In genomic region chr4:35400511-35400910, GRCm38 (mm10) we compare ENCODE assay signal across 17 mouse cellular contexts.
DNase-seq lines count a peak whose midpoint lies in the region; ATAC-seq lines count a peak whose summit lies in the region.
"Had no signal": no experiment of that assay in that cellular context is flagged by ENCODE, and none has a peak within 500 bp of the region (broad histone marks: within the 10 kb centered on the region; RNA-seq: fewer than 3 reads in every experiment).

No protein-coding gene starts in this region.

- no peak for DNase-seq in forebrain, embryonic 11.5 days (ENCODE audit: low spot score)
- peak; percentile 44 to 68 for DNase-seq in frontal cortex, postnatal 10 days (ENCODE audit: low spot score in 2 of 2)
- peak; percentile 44 to 48 for DNase-seq in layer of hippocampus, postnatal 25 days (ENCODE audit: extremely low spot score in 1 of 2, low spot score in 1 of 2)
- peak; percentile 72 to 79 for DNase-seq in right cerebral cortex, adult 2 months (ENCODE audit: low spot score in 2 of 2)
- no peak for DNase-seq in kidney, postnatal 10 days
- DNase-seq in ovary, postnatal 14 days (ENCODE audit: low spot score), result no peak
- no peak for DNase-seq in kidney, adult 18-20 months
- DNase-seq: B cell, adult 2 months; gastrocnemius, postnatal 25 days; retina, postnatal 1 day had no signal

- peak; percentile 78 for ATAC-seq in forebrain, embryonic 15.5 days (replicated peaks)
- no peak for ATAC-seq in forebrain, embryonic 11.5 days (replicated peaks; ENCODE audit: low FRiP score)
- ATAC-seq: activated CD4-positive, CD25-positive, alpha-beta regulatory T cell, adult 4 months had no signal

- peaks cover 7% of the 10 kb centered on the region for H3K4me1 ChIP-seq in forebrain, embryonic 15.5 days
- H3K4me1 ChIP-seq in forebrain, embryonic 11.5 days (replicated peaks; ENCODE audit: control insufficient read depth, insufficient read depth, low read length), result no peaks in the 10 kb centered on the region
- H3K4me1 ChIP-seq: heart, embryonic 15.5 days; neural tube, embryonic 12.5 days had no signal

- H3K4me3 ChIP-seq in forebrain, embryonic 15.5 days, result no peak overlapping the region
- H3K4me3 ChIP-seq in forebrain, embryonic 11.5 days (ENCODE audit: low read depth, low read length), result no peak overlapping the region
- H3K4me3 ChIP-seq: embryonic facial prominence, embryonic 15.5 days; heart, embryonic 15.5 days; midbrain, embryonic 12.5 days; neural tube, embryonic 12.5 days had no signal

- H3K9me3 ChIP-seq in forebrain, embryonic 15.5 days, result no peaks in the 10 kb centered on the region
- H3K9me3 ChIP-seq in forebrain, embryonic 11.5 days (ENCODE audit: control insufficient read depth, low read length), result no peaks in the 10 kb centered on the region
- H3K9me3 ChIP-seq: embryonic facial prominence, embryonic 15.5 days; G1E; heart, embryonic 15.5 days; midbrain, embryonic 12.5 days; neural tube, embryonic 12.5 days had no signal

- no peaks in the 10 kb centered on the region for H3K36me3 ChIP-seq in forebrain, embryonic 15.5 days
- H3K36me3 ChIP-seq in forebrain, embryonic 11.5 days (ENCODE audit: control insufficient read depth, insufficient read depth, low read length), result no peaks in the 10 kb centered on the region
- H3K36me3 ChIP-seq: embryonic facial prominence, embryonic 15.5 days; G1E; heart, embryonic 15.5 days; midbrain, embryonic 12.5 days; neural tube, embryonic 12.5 days had no signal

- H3K9ac ChIP-seq in forebrain, embryonic 15.5 days (replicated peaks), result no peak overlapping the region
- H3K9ac ChIP-seq in forebrain, embryonic 11.5 days (ENCODE audit: low read length), result no peak overlapping the region
- H3K9ac ChIP-seq: embryonic facial prominence, embryonic 15.5 days; heart, embryonic 15.5 days; midbrain, embryonic 12.5 days; neural tube, embryonic 12.5 days had no signal

- WGBS in forebrain, embryonic 15.5 days, result 72% methylated on average over 6 of the region's 6 CpGs
- 87% methylated on average over 6 of the region's 6 CpGs for WGBS in forebrain, embryonic 11.5 days

- no peak overlapping the region for H3K27ac ChIP-seq in forebrain, embryonic 15.5 days (replicated peaks)
- no peak overlapping the region for H3K27ac ChIP-seq in forebrain, embryonic 11.5 days (ENCODE audit: low read depth, low read length)
- H3K27ac ChIP-seq: embryonic facial prominence, embryonic 15.5 days; heart, embryonic 15.5 days; midbrain, embryonic 12.5 days; neural tube, embryonic 12.5 days had no signal

- no peaks in the 10 kb centered on the region for H3K27me3 ChIP-seq in forebrain, embryonic 15.5 days
- H3K27me3 ChIP-seq in forebrain, embryonic 11.5 days (ENCODE audit: control insufficient read depth, insufficient read depth, low read length), result no peaks in the 10 kb centered on the region
- H3K27me3 ChIP-seq: embryonic facial prominence, embryonic 15.5 days; heart, embryonic 15.5 days; midbrain, embryonic 12.5 days; neural tube, embryonic 12.5 days had no signal

- H3K4me2 ChIP-seq in forebrain, embryonic 15.5 days (replicated peaks), result no peak overlapping the region
- no peak overlapping the region for H3K4me2 ChIP-seq in forebrain, embryonic 11.5 days (ENCODE audit: low read depth, low read length, severe bottlenecking)
- H3K4me2 ChIP-seq: embryonic facial prominence, embryonic 15.5 days; heart, embryonic 15.5 days; midbrain, embryonic 12.5 days; neural tube, embryonic 12.5 days had no signal

Comparison
In these comparisons a context has a peak if more than half of its experiments do, and no peak if none do; other contexts are left out.
1. DNase-seq: peak in frontal cortex, postnatal 10 days (2 of 2), layer of hippocampus, postnatal 25 days (2 of 2) and right cerebral cortex, adult 2 months (2 of 2); none in forebrain, embryonic 11.5 days (single experiment), kidney, postnatal 10 days (single experiment), ovary, postnatal 14 days (single experiment) and kidney, adult 18-20 months (single experiment).